Mouse (Mus musculus) neural tube, embryonic 10.5 days (tissue): ENCODE data around the gene Ppm1m.

Source experiments
- DNase-seq: peaks from one replicate; pipeline ENCODE4 v3.0.0-alpha.2; 2017; ENCODE audit warnings: low spot score; ENCODE audit errors: extremely low spot score

Ppm1m gene

DNA sequence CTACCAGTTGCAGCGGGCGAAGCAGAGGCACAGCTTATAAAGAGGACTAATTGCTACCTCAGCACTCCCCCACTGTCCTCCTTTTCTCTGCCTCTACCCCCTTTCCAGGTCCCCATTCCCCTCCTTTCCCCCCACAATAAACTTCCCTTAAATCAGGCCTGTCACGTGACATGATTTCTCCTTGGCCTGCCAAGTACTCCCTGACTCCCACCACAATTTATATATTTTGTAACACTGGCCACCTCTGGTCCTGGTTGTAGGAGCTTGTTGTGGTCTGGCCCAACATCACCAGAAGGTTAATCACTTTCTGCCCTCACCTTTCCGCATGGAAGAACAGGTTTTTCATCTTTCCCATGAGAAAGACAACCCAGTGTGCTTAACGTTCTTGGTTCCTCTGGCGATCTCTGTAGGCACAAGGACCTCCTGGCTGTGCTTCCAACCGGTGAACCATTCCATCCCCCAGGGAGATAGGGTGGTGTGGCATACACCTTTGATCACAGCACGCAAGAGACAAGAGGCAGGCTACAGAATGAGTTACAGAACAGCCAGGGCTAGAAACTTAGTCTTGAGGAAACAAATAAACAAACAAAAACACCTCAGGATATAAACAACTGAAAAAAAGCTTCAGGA is 21.5 kb upstream of the Ppm1m start:
- DNase-seq: no peak

GRCm38 (mm10) chr9:106216971-106217370 is 17.4 kb upstream of the Ppm1m start:
- DNase-seq: no peak

- DNase-seq: no peak
Observed at GRCm38 (mm10) chr9:106215341-106216125, 16.0 kb upstream of the Ppm1m start.

DNA sequence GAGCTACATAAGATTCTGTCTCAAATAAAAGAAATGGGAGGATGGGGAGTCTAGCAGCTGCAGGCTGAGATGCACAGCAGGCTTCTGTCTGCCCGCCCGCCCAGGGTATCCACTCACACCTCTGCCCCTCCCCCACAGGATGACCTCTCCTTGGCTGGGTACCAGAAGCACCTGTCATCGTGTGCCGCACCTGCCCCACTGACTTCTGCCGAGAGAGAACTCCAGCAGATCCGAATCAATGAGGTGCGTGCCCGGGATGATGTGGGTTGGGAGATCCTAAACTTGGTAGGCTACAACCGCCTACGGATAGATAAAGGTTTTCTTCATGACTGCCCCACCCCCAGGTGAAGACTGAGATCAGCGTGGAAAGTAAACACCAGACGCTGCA is 13.0 kb upstream of the Ppm1m start:
- DNase-seq: no peak

DNA sequence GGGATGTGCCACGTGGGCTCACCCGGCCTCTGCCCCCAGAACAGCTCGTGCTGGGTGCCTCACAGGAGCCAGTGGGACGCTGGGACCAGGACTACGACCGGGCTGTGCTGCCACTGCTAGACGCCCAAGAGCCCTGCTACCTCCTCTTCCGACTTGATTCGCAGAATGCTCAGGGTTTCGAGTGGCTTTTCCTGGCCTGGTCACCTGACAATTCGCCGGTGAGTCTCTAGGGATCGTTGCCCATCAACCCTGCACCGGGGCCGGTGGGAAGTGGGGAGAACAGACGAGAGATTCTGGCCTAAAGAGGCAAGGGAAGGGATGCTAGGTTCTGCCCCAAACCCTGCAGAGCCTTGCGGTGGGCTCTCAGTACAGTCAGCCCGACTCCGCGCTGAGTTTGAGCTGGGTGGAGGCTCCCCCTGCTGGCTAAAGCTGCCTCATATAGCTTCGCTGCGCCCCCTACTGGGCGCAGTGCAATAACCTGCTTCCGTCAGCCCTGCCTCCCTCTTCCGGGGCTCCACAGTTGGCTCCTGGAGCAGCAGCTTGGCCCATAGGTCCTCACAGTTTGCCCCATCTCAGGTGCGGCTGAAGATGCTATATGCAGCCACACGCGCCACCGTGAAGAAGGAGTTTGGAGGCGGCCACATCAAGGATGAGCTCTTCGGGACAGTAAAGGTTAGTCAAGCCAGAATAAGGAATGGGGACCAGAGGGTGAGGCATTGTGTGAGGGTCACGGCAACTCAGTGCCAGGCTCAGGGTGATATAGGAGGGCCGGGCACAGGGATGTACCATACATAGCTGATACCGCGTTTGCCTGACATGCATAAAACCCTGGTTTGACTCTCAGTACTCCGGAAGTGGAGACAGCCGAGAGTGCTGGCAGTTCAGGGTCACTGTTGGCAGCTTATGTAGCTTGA is 12.4 kb upstream of the Ppm1m start:
- DNase-seq: peak; percentile 93

GRCm38 (mm10) chr9:106210853-106211609 is 11.5 kb upstream of the Ppm1m start:
- DNase-seq: no peak

DNA sequence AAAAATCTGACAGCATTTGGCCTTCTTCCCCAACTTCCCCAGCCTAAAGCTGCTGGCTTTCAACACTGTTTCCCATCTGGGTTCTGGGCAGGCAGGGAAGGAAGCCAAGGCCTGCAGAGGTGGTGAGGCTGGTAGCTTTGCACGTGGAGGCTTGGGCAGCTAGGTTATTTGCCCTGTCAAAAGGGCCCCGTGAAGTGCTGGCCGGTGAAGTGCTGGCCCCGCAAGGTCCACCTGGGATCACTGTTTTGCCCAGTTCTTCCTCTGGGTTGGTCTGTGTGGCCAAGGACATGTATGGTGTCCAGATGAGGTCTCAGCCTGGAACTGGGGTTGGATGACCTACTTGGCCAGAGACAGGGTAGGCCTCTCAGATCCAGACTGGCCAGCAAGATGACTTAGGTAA is 10.4 kb upstream of the Ppm1m start:
- no peak for DNase-seq

- no peak for DNase-seq
Observed at GRCm38 (mm10) chr9:106208181-106208580, 8.6 kb upstream of the Ppm1m start.

DNA sequence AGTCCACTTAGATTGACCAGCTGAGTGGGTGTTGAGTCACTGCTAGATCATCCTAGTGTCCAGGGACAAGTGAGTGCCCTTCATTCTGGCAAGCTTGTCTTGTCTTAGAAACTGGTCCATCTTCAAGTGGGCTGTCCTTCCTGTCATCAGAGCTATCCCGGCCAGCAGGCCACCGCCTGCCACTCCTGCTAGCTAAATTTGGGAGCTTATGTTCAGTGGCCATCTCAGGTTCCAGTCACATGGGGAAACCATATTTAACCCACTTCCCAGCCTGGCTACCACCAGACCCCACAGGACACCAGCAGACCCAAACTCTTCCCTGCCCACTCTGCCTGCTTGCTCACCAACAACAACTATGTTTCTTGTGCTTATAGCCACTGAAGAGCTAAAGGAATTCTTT is 7.0 kb upstream of the Ppm1m start:
- no peak for DNase-seq

GRCm38 (mm10) chr9:106205713-106206290 is 6.3 kb upstream of the Ppm1m start:
- DNase-seq: no peak

DNA sequence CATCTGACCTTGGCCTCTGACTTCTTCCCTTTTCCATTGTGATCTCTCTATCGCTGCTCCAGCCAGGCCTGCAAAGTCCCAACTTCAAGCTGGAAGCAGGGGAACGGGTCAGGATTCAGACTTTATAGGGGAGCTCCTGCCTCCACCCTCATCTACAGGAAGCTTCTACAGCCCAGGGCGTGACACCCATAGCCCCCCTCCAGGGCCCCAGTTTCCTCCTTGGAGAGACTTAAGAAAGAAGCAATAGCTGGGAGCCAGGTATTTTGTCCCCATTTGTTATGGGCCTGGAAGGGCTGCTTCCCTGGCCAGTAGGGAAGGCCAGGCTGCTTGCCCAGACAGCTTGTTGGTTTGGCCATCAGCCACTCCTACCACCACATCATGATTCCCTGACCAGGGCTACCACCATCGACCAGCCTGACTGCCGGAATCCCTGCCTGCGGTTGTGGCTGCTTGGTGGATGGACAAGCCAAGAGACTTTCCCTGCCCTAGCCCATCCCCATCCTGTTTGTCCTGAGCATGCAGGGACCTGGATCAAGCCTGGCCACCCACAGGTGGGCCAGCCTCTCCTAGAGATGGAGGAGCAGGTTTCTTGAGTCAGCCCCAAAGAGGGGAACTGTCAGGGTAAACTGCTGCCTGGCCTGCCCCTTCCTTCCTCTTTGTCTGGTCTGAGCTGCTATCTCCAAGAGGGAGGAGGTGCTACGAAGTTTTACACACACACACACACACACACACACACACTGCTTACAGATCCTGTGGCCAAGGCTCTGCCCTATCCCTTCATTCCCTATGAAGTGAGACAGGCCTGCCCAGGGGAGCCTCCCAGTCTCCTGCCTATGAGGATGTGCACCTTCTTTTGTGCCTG is 4.7 kb upstream of the Ppm1m start:
- no peak for DNase-seq

- peak; percentile 91 for DNase-seq
Observed at GRCm38 (mm10) chr9:106202819-106203636, 3.5 kb upstream of the Ppm1m start, which contains the start of gene Twf2. TSS of gene Twf2 (plus strand) at chr9:106203108.

GRCm38 (mm10) chr9:106201895-106202294 is 2.3 kb upstream of the Ppm1m start:
- DNase-seq: no peak

DNA sequence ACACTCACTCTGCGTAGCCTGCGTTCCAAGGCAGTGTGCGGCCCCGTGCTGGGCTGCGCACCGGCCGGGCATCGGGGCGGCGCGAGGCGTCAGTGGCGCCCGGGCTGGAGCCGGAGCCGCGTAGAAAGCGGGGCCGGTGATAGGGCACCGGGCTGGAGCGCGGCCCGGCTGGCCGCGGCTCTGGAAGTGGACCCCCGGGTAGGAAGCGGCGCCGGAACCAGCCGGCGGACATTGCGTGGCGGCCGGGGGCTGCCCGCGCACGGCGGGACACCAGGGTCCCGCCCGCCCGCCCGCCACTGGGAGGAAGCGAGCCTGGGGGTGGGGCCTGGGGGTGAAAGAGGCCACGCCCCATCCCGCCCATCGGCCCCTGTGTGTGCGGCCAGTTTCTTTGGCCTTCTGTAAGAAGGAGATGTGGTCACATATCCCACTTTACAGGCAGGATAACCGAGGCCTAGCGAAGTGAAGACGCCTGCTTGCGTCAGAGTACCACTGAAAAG is 536 bp downstream of the Ppm1m start:
- DNase-seq: peak; percentile 78

- no peak for DNase-seq
Observed at GRCm38 (mm10) chr9:106197732-106198131, 1.8 kb downstream of the Ppm1m start.

GRCm38 (mm10) chr9:106197081-106197713 is 2.3 kb downstream of the Ppm1m start:
- no peak for DNase-seq

DNA sequence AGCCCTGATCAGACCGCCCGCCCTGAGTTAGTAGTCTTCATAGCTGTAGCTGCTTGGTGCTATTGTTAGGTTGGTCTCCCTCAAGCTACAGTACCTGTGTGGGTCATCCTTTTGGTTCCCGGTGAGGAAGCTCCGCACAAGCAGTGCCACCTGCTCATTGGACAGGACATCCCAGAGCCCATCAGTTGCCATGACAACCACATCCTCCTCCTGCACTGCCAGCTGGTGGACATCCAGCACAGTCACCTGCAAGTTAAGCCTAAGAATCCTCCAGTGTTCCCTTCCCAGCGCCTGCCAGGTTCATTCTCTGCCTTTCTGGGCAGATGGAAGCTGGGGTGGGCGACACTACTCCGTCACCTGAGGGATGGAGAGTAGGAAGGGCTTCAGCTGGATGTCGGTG is 3.9 kb downstream of the Ppm1m start:
- DNase-seq: no peak
